Mouse (Mus musculus) MEL (cell line): ENCODE measurements at regions not wholly inside any gene's neighbourhood (a gene's known extent, or its start where the extent isn't known, plus 50 kb on each side); places are given as distances from the start of the nearest gene placed in this dataset.

Source experiments
- CHD1 ChIP-seq: IDR thresholded peaks from 2 replicates; pipeline ENCODE4 v1.6.1; 2012; ENCODE audit warnings: low read depth, mild to moderate bottlenecking, inconsistent platforms, low read length, improper control_type of control experiment
- CHD2 ChIP-seq: IDR thresholded peaks from 2 replicates; pipeline ENCODE4 v1.6.1; 2011; ENCODE audit warnings: low read length, improper control_type of control experiment
- CTCF ChIP-seq, 3 experiments: IDR thresholded peaks in 2 of 3; conservative IDR thresholded peaks in 1 of 3; 2 replicates each; pipeline ENCODE4 v1.5.1; 2011 to 2012; ENCODE audit warnings: low read length in 3 of 3, low read depth in 2 of 3, mild to moderate bottlenecking in 2 of 3, improper control_type of control experiment in 1 of 3, inconsistent platforms in 1 of 3, mixed read lengths in 1 of 3, moderate library complexity in 1 of 3; ENCODE audit not compliant: control insufficient read depth in 1 of 3, insufficient read depth in 1 of 3, poor library complexity in 1 of 3, severe bottlenecking in 1 of 3
- EP300 ChIP-seq, 2 experiments: IDR thresholded peaks; 2 replicates each; pipeline ENCODE4 v1.6.1; 2011; ENCODE audit warnings: improper control_type of control experiment in 2 of 2, low read length in 2 of 2, low read depth in 1 of 2, mild to moderate bottlenecking in 1 of 2
- MAFK ChIP-seq: IDR thresholded peaks from 2 replicates; pipeline ENCODE4 v1.6.1; 2011; ENCODE audit warnings: low read depth, mild to moderate bottlenecking, low read length, improper control_type of control experiment, borderline replicate concordance
- MEF2A ChIP-seq: IDR thresholded peaks from 2 replicates; pipeline ENCODE4 v1.6.1; 2014; ENCODE audit warnings: low read depth, mild to moderate bottlenecking, inconsistent platforms, low read length, improper control_type of control experiment; ENCODE audit not compliant: poor library complexity, insufficient replicate concordance, severe bottlenecking; ENCODE audit errors: extremely low read depth
- MXI1 ChIP-seq: IDR thresholded peaks from 2 replicates; pipeline ENCODE4 v1.6.1; 2011; ENCODE audit warnings: mild to moderate bottlenecking, low read depth, low read length, improper control_type of control experiment
- SIN3A ChIP-seq: IDR thresholded peaks from 2 replicates; pipeline ENCODE4 v1.6.1; 2012; ENCODE audit warnings: low read length, improper control_type of control experiment, inconsistent platforms
- SMC3 ChIP-seq: IDR thresholded peaks from 2 replicates; pipeline ENCODE4 v1.6.1; 2011; ENCODE audit warnings: low read depth, low read length, improper control_type of control experiment
- UBTF ChIP-seq: IDR thresholded peaks from 2 replicates; pipeline ENCODE4 v1.6.1; 2012; ENCODE audit warnings: low read depth, mild to moderate bottlenecking, inconsistent platforms, low read length, improper control_type of control experiment, moderate library complexity, borderline replicate concordance; ENCODE audit not compliant: insufficient read depth
- USF2 ChIP-seq, 2 experiments: IDR thresholded peaks; 2 replicates each; pipeline ENCODE4 v1.6.1; 2011 to 2012; ENCODE audit warnings: improper control_type of control experiment in 2 of 2, low read length in 2 of 2, borderline replicate concordance in 1 of 2, inconsistent platforms in 1 of 2, low read depth in 1 of 2, mild to moderate bottlenecking in 1 of 2; ENCODE audit not compliant: insufficient read depth in 1 of 2

DNA sequence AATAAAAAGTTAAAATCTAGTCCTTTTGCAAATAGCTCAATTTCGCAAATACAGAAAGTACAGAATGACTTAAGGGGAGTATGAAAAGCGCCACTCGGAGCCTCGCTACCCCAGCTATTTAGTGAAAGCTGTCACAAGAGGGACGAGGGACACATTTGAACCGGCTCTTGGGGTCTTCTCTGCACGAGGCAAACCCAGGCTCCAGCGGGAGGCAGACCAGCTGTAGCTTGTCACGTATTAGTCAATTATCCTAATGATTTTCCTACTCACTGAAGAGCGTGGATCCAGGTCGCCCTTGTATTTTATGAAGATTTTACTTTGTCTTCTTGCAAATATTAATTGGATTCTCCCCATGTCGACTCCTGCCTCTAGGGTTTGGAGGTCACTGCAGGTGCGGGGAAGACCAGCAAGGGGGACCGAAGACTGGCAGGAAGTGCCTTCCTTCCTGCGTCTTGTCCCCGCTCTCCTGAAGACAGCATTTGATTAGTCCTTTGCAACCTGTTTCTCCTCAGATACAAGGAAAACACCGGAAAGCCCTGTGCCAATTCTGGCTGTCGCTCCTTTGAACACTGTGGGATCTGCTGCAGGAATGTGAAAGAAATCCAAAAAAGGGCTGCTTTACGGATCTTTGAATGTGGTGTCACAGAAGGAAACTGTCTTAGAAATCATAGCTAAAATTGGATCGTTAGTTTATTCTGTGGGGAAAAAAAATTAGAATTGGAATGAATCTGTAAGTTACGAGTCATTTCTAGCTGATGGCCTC lies 209.1 kb downstream of the Etnk1 start:
- TF ChIP-seq CTCF (IDR thresholded peaks at IDR 0.05 in 2 of 3, conservative IDR thresholded peaks at IDR 0.05 in 1 of 3; ENCODE audit: control insufficient read depth in 1 of 3, insufficient read depth in 1 of 3, low read depth in 2 of 3, low read length in 3 of 3, poor library complexity in 1 of 3, severe bottlenecking in 1 of 3) (no peak), SMC3 (no peak), UBTF (no peak), CHD1 (no peak), CHD2 (no peak), MEF2A (no peak), USF2 (IDR thresholded peaks at IDR 0.05; ENCODE audit: borderline replicate concordance in 1 of 2, insufficient read depth in 1 of 2, low read depth in 1 of 2, low read length in 2 of 2) (no peak), MAFK (no peak), MXI1 (no peak), EP300 (IDR thresholded peaks at IDR 0.05; ENCODE audit: low read depth in 1 of 2, low read length in 2 of 2) (no peak), SIN3A (no peak)
